Comparison of ENCODE assay signal across 8 mouse cellular contexts in the genomic region with DNA sequence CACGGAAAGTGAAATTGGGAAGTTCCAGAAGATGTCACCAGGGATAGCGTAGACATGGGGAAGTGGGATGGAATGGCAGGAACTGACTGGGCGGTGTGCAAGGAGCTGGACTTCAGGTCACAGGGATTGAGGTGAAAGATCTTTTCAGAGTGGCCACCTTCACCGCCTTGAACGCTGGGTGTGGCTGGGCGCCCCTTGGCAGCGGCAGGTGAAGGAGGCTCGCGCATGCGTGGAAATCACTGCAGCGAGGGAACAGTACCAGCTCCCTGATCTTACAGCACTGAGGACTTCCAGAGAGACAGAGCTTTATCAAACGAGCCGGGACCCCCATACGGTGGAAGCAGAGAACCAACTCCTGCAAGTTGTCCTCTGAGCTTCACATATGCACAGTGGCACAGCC. TPM values are rescaled to one million over a fixed set of nuclear protein-coding genes. Genes with fewer than 3 reads are reported as not detected.
A peak's percentile ranks its signal among the peaks of the same experiment; 100 is the strongest.
DNase-seq lines count a peak whose midpoint lies in the region; ATAC-seq and TF ChIP-seq lines count a peak whose summit lies in the region.

No protein-coding gene starts in this region.

- H3K27me3 ChIP-seq in heart, adult 2 months (ENCODE audit: control insufficient read depth, insufficient read depth, low read length), result no peaks in the 10 kb centered on the region
- no peaks in the 10 kb centered on the region for H3K27me3 ChIP-seq in neural tube, embryonic 14.5 days (ENCODE audit: control insufficient read depth, insufficient read depth, low read length)

- no peak for TF ChIP-seq CTCF in cortical plate, adult 2 months (IDR thresholded peaks at IDR 0.05; ENCODE audit: extremely low read depth, insufficient read depth, low read length)
- TF ChIP-seq CTCF in heart, adult 2 months (IDR thresholded peaks at IDR 0.05), result no peak
- TF ChIP-seq CTCF in lung, adult 2 months (IDR thresholded peaks at IDR 0.05; ENCODE audit: insufficient read depth, low read length), result no peak

- 16% methylated on average over 14 of the region's 14 CpGs for WGBS in heart, adult 2 months
- 29% methylated on average over 14 of the region's 14 CpGs for WGBS in lung, adult 2 months
- WGBS in neural tube, embryonic 14.5 days, result 24% methylated on average over 14 of the region's 14 CpGs

- intact Hi-C loops in heart, adult 2 months (cut with DNase I), result loop anchor here (2.0 to 5.0 kb wide), 5 partner anchors 38 to 343 kb away; no protein-coding TSS in a partner anchor

- H3K9ac ChIP-seq in heart, adult 2 months (ENCODE audit: low read depth, low read length), result peak overlapping the region; percentile 56
- no peak overlapping the region for H3K9ac ChIP-seq in neural tube, embryonic 14.5 days (replicated peaks; ENCODE audit: low read depth, low read length)

- peak overlapping the region; percentile 51 for H3K4me2 ChIP-seq in neural tube, embryonic 14.5 days (ENCODE audit: low read depth, low read length)

- no peaks in the 10 kb centered on the region for H3K9me3 ChIP-seq in neural tube, embryonic 14.5 days (ENCODE audit: control insufficient read depth, low read length)

- H3K4me3 ChIP-seq in cortical plate, adult 2 months (ENCODE audit: insufficient read depth, low read length), result peak overlapping the region; percentile 39
- H3K4me3 ChIP-seq in heart, adult 2 months, result peak overlapping the region; percentile 36
- H3K4me3 ChIP-seq in lung, adult 2 months (replicated peaks; ENCODE audit: extremely low read depth, low read depth, low read length), result peak overlapping the region; percentile 57
- peak overlapping the region; percentile 24 for H3K4me3 ChIP-seq in neural tube, embryonic 14.5 days (ENCODE audit: low read depth, low read length)

- H3K27ac ChIP-seq in cortical plate, adult 2 months (ENCODE audit: insufficient read depth, low read length), result no peak overlapping the region
- H3K27ac ChIP-seq in heart, adult 2 months, result peak overlapping the region; percentile 63
- H3K27ac ChIP-seq in neural tube, embryonic 14.5 days (ENCODE audit: low read depth, low read length), result no peak overlapping the region

- no peaks in the 10 kb centered on the region for H3K36me3 ChIP-seq in heart, adult 2 months (ENCODE audit: control insufficient read depth, insufficient read depth, low read length)
- H3K36me3 ChIP-seq in neural tube, embryonic 14.5 days (ENCODE audit: control insufficient read depth, insufficient read depth, low read length), result no peaks in the 10 kb centered on the region

- no peak for ATAC-seq in neural tube, embryonic 14.5 days (ENCODE audit: low read depth)
- ATAC-seq in erythroid progenitor cell, adult 5-6 weeks (replicated peaks; ENCODE audit: low FRiP score, poor library complexity, severe bottlenecking), result no peak

- TF ChIP-seq POLR2A in cortical plate, adult 2 months (IDR thresholded peaks at IDR 0.05; ENCODE audit: extremely low read depth, insufficient read depth, low read length), result peak; percentile 21; the same call in 1 of the 2 replicates
- TF ChIP-seq POLR2A in heart, adult 2 months (IDR thresholded peaks at IDR 0.05; ENCODE audit: insufficient read depth, low read depth, low read length), result 0 out of 2 replicates have a peak, but pooled peaks have one; percentile 28
- no peak for TF ChIP-seq POLR2A in lung, adult 2 months (IDR thresholded peaks at IDR 0.05; ENCODE audit: borderline replicate concordance, extremely low read depth, low read depth, low read length)

- no peaks in the 10 kb centered on the region; the same call in 1 of the 2 replicates for H3K4me1 ChIP-seq in cortical plate, adult 2 months (ENCODE audit: control insufficient read depth, insufficient read depth, low read length)
- peaks cover 5% of the 10 kb centered on the region for H3K4me1 ChIP-seq in heart, adult 2 months (ENCODE audit: control insufficient read depth, insufficient read depth, low read length)
- H3K4me1 ChIP-seq in lung, adult 2 months (ENCODE audit: control insufficient read depth, insufficient read depth, low read length), result no peaks in the 10 kb centered on the region
- H3K4me1 ChIP-seq in neural tube, embryonic 14.5 days (ENCODE audit: control insufficient read depth, insufficient read depth, low read length), result 0 out of 2 replicates have a peak, but pooled peaks cover 3% of the 10 kb centered on the region

- no peaks in the 10 kb centered on the region for H3K79me2 ChIP-seq in heart, adult 2 months (replicated peaks; ENCODE audit: control insufficient read depth, insufficient read depth, low read length)

- DNase-seq in urinary bladder, postnatal 14 days (ENCODE audit: low spot score), result peak; percentile 40
- DNase-seq in urinary bladder, adult 2 months (ENCODE audit: low spot score), result no peak
- peak; percentile 58 to 62 for DNase-seq in heart, adult 2 months
- DNase-seq in kidney, adult 18-20 months, result peak; percentile 54
- DNase-seq in lung, adult 2 months, result peak; percentile 46

- no peak for TF ChIP-seq EP300 in heart, adult 2 months (IDR thresholded peaks at IDR 0.05; ENCODE audit: insufficient read depth, low read depth, low read length)

RNA-seq across cellular contexts. Expression of gene Smbd1, which starts 4.3 kb away (rescaled TPM):
- not detected in 2 replicates for polyA plus RNA-seq in urinary bladder, adult 2 months (2012; rRNA removed)
- not detected in 2 replicates for polyA plus RNA-seq in cortical plate, adult 2 months (2012; rRNA removed)
- not detected for total RNA-seq in heart, adult 2 months (2021)
- polyA plus RNA-seq in heart, adult 2 months (2012; rRNA removed), result not detected in 2 replicates
- 2.3 and 3.0 TPM in 2 replicates for polyA plus RNA-seq in lung, adult 2 months (2012; rRNA removed)
- not detected in 2 replicates for polyA plus RNA-seq in neural tube, embryonic 14.5 days (2014; fragmentation: Nextera tagmentation; extraction: Ambion mirVana)
- not detected in 2 replicates for total RNA-seq in erythroid progenitor cell, adult 5-6 weeks (2015; ENCODE audit: low replicate concordance)
- total RNA-seq in erythroid progenitor cell, adult 5-6 weeks (2017; ENCODE audit: low replicate concordance), result not detected in 2 replicates

RNA-seq across cellular contexts. Expression of gene Muc20, which starts 17.3 kb away (rescaled TPM):
- 0.18 and 0.19 TPM in 2 replicates for polyA plus RNA-seq in urinary bladder, adult 2 months (2012; rRNA removed)
- polyA plus RNA-seq in cortical plate, adult 2 months (2012; rRNA removed), result not detected in 2 replicates
- under 1 TPM; 0.30 to 0.47 TPM for total RNA-seq in heart, adult 2 months (2021)
- polyA plus RNA-seq in heart, adult 2 months (2012; rRNA removed), result 0.94 TPM in 1 of 2 replicates, not detected in the other
- polyA plus RNA-seq in lung, adult 2 months (2012; rRNA removed), result 9.0 and 11.8 TPM in 2 replicates
- polyA plus RNA-seq in neural tube, embryonic 14.5 days (2014; fragmentation: Nextera tagmentation; extraction: Ambion mirVana), result not detected in 2 replicates
- total RNA-seq in erythroid progenitor cell, adult 5-6 weeks (2015; ENCODE audit: low replicate concordance), result not detected in 2 replicates
- total RNA-seq in erythroid progenitor cell, adult 5-6 weeks (2017; ENCODE audit: low replicate concordance), result not detected in 2 replicates
